Mouse (Mus musculus) erythroblast, embryonic 14.5 days (primary cell): ENCODE data around the gene Cep250.

Source experiments
- GATA1 ChIP-seq: IDR thresholded peaks from 2 replicates; pipeline ENCODE4 v1.6.1; 2012; ENCODE audit warnings: low read length, inconsistent platforms, mixed read lengths
- TAL1 ChIP-seq: IDR thresholded peaks from 3 replicates; pipeline ENCODE4 v1.6.1; 2012; ENCODE audit warnings: low read length, inconsistent platforms, mixed read lengths

DNA sequence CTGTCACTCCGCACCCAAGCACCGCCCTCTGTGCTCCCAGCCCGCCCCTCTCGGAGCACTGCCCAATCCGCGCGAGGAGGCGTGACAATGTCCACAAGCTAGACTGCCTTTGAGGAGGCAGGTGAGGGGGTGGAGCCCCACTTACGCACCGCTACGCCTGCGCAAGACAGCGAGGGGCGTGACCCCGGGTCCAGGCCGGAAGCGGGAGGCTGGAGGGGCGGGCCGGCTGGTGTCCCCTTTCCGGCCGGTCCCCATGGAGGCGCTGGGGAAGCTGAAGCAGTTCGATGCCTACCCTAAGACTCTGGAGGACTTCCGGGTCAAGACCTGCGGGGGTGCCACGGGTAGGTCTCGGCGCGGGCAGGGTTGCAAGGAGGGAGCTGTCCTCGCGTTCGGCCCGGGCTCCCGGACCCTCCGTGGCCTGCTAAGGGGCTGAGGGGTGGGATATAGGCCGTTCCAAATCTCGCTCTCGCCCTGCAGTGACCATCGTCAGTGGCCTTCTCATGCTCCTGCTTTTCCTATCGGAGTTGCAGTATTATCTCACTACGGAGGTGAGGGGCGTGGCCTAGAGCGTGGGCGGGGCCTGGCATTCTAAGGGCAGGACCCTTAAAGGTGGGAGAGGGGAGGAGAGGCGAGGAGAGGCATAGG, 51.8 kb downstream of the Cep250 start, which contains the start of the genes 6430550D23Rik and Ergic3:
- no peak for TF ChIP-seq TAL1
- TF ChIP-seq GATA1: no peak
